Mouse (Mus musculus) cerebral cortex, adult 2 months (tissue): Measurements from ENCODE around the gene Pkdcc.

Experiments used
- WGBS: fragments of 180-500 bp; shearing (Covaris S2); methylation state at CpG from one replicate; pipeline ENCODE4 v1.1.7; 2018; 5-methylcytosine and 5-hydroxymethylcytosine counted together

The Pkdcc gene

DNA sequence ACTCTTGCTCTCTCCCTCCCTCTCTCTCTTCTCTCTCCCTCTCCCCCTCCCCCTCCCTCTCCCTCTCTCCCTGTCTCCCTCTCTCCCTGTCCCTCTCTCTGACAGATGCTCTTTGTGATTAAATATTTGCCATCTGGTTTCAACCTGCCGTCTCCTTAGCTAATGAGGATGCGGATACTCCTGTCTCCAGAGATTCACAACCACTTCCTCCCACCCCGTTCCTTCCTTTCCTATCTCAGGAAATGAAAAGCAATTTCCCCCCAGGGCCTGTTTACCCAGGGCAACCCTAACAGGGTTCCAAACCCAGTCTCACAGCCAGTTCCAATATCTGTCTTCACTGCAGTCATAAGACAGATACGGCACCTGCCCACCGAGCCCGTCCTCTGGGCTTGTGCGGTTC lies 31.0 kb downstream of the Pkdcc start:
- 54% methylated on average over 7 of the region's 7 CpGs for WGBS

DNA sequence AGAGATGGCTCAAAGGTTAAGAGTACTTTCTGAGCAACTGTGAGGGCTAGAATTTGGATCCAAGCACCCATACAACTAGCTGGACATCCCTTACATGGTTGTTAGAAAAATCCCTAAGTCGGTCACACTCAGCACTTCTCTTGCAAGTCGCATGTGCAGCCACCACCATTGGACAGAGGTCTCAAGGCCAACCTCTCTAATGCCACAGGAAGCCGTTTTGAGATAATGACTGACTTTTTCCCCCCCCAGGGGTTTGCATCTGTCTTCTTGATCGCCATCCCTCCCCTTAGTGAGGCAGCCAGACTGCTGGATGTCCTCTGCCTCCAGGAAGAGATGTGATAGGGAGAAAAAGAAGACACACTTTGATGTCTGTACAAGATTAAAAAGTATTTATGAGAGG lies 32.1 kb downstream of the Pkdcc start:
- 77% methylated on average over 4 of the region's 4 CpGs for WGBS

DNA sequence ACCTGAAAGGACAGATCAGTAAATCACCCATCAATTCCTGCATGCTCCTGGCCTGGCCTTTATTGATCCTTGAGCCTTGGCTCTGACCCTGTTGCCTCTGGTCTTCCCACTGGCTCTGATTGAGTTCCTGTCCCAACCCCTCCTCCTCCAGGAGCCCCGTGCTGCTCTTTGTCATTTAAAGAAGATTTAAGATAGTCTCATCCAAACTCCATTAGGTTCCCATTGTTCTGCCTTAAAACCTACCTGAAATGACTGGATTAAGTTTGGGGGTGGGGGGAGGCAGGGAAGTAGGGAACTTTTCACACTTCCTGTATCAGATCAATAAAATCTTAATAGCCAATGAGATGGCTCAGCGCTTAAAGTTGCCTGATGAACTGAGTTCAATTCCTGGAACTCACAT lies 33.4 kb downstream of the Pkdcc start:
- 75% methylated on average over 2 of the region's 2 CpGs for WGBS

DNA sequence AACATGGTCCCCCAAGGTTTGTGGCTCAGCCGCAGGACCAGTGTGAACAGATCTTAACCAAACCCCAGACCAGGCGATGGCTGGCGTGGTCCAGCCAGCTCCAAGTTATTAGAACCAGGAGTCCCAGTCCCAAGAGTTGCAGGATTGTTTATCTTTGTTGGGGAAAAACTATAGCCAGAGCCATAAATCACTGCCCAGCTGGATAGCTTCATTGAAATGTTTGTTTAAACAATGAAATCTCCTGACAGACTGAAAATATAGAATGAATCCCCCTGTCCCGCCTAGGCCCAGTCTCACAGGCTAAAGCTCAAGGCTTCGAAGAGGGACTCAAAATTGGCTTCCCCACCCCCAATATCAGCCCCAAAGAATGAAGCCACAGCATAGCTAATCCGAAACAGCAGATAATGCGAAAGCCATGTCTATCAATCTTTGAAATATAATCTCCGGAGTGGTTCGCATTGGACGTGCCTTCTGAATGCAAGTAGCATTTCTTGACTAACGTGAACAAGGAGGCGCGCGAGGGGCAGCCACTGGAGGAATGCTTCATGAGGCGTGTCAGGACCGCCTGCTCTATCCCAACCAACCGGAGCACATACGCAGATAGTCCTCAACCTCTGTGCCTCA lies 35.9 kb downstream of the Pkdcc start:
- 94% methylated on average over 18 of the region's 18 CpGs for WGBS

DNA sequence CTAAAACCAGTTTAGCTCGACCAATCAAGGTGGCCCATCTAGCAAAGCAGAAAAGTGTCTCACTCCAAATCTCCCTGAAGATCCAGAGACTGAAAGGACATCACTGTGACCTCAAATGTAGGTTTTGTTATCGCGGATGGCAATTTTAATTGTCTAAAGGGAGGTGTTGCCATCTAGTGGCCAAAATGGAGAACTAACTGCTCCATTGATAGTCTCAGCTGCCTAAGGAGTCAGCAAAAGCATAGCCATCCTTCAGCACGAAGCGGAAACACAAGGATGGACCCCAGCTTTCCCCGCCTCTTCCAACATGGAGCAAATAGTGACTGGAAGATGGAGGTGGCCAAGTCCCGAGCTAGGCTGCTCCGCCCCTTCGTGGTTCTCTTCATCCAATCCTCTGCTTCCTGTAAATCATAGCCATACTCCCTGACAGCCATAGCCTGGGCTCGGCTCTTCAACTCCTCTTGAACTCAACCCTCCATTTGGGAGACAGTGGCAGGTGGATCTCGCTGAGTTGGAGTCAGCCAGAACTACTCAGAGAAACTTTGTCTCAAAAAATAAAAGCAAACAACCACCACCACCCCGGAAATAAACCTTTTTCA lies 38.1 kb downstream of the Pkdcc start:
- 28% methylated on average over 12 of the region's 12 CpGs for WGBS

DNA sequence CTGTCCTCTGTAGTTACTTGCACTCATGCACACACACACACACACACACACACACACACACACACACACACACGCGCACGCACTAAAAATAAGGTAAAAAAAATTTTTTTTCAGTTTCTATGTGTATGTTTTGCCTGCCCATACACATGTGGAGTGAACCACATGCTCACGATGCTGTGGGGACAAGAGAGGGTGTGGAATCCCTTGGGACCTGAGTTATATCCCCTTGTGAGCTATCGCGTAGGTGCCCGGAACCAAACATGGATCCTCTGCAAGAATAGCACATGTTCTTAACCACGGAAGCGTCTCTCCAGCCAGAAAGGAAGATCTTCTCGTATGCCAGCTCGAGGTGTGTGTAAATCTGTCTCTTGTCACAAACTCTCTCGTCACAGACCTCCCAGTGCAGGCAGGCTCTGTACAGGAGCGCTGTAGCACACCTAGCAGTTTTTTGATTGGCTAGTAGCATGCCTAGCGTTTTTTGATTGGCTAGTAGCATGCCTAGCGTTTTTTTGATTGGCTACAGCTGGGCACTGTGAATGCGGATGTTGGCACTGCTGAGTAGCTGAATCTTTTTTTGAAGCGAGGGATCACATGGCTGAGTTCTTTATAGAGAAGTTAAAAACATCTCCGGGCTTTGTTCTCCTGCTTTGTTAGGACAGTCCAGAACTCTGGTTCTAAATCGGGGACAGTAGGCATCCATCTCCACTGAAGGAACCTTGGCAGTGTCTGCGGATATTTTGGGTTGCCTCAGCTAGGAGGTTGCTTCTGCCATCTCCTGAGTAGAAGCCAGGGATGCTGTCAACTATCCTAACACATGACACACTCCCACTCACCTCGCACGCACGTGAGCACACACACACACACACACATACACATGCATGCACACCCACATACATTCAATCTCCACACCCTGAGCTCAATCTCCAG lies 52.4 kb downstream of the Pkdcc start:
- 26% methylated on average over 23 of the region's 23 CpGs for WGBS

DNA sequence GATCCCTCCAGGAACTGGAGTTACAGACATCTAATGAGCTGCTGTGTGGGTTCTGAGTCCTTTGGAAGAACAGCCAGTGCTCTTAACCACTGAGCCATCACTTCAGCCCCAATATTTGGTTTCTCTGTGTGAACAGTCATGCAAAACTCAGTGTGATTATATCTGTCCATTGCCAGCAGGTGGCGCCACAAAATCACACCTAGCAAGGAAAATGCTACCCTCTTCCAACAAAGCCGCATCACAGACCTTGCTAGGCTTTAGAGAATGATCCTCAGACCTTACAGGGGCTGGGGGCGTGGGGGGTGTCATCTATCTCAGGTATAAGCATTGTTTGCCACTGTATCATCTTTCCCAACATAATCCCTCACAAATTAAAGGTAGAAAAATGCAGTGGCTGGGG lies 56.4 kb downstream of the Pkdcc start:
- WGBS = 3% methylated on average over 3 of the region's 3 CpGs

DNA sequence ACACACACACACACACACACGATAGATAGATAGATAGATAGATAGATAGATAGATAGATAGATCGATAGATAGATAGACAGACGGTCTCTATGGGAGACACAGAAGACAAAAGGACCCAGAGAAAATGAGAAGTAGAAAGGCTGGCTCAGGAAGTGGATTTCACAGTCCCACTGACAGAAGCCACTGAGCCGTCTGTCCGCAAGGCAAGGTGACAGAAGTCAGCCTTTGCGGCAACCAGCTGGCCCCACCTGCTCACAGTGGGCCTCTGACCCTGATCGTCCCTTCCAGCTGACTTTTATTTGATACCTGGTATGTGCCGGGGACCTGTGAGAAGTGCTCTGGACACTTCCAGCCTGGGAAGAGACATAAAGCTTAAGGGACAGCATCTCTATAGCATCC lies 57.5 kb downstream of the Pkdcc start:
- 84% methylated on average over 8 of the region's 8 CpGs for WGBS

DNA sequence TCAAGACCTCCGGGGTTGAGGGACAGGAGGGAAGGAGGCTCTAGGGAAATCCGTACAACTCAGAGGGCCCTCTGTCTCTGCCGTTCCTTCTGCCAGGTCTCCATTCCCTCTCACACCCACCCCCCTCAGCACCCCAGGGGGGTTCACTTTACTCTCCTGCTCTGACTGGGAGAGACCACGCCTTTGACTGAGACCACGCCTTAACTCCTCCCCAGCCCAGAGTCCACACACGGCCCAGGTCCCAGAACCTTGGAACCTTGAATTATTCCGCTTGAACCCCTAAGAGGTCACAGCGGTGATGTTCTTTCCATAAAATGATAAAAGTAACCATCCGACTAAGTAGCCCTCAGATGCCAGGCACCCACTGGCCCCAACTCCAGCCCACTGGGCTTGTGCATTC lies 58.5 kb downstream of the Pkdcc start:
- 60% methylated on average over 9 of the region's 9 CpGs for WGBS

DNA sequence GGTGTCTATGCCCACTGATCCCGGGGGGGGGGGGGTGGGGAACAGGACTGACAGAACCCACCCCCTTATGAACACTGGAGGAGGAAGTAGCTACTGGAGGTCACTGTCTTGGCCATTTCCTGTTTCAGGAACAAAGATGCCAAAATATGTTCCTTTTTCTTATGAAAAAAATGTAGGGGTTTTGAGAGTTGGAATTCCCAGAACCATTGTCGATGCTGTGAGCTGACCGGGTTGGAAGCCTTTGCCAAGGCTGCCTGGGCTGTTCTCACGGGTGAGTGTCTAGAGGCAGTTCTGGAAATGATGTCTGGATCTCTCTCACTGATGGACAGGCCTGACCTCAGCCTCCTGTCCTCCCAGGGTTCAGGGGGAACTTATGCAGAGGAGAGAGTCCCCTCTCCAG lies 59.0 kb downstream of the Pkdcc start:
- 66% methylated on average over 4 of the region's 4 CpGs for WGBS
